Mouse (Mus musculus): ENCODE measurements around the gene Dennd1b. TPM values are rescaled to one million over a fixed set of nuclear protein-coding genes. Genes with fewer than 3 reads are reported as not detected.

Gene Dennd1b
- polyA plus RNA-seq, 1 experiment, result 25.8 TPM

DNA sequence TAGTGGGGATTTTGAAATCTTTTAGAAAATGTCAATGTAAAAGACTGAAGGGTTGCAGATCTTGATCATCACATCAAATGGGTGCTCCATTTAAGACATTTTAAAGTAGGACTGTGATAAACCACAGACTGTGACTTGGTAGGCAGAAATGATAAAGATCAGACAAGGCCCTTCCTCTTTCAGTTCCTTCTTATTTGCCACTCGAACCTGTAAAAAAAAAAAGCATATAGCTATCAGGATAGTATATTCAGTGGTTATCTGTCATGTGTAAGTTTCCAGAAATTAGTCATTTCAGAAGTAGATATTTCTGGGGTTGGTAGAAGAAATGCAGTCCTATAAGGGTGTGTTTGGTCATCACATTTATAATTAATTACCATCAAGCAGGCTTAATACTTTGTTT, 12.7 kb downstream of the Dennd1b start:
- Histone ChIP-seq H3K36me3 (ENCODE audit: control insufficient read depth, insufficient read depth, low read length, poor library complexity, severe bottlenecking) (no peaks in the 10 kb centered on the region), H3K27ac (ENCODE audit: insufficient read depth, low read length) (no peak overlapping the region), H3K9ac (ENCODE audit: low read depth, poor library complexity, severe bottlenecking) (no peak overlapping the region), H3K27me3 (ENCODE audit: control insufficient read depth, insufficient read depth, low read length, poor library complexity, severe bottlenecking) (no peaks in the 10 kb centered on the region), H3K4me3 (ENCODE audit: low read depth, low read length) (no peak overlapping the region), H3K9me3 (replicated peaks; ENCODE audit: control insufficient read depth, insufficient read depth, low read length, poor library complexity, severe bottlenecking) (no peaks in the 10 kb centered on the region), H3K4me1 (ENCODE audit: control insufficient read depth, insufficient read depth, low read length) (peaks cover 1% of the 10 kb centered on the region)
- no peak for TF ChIP-seq CTCF (IDR thresholded peaks at IDR 0.05; ENCODE audit: low read depth, low read length)
- no peak for TF ChIP-seq POLR2A (IDR thresholded peaks at IDR 0.05; ENCODE audit: insufficient read depth, low read length)
- no peak for TF ChIP-seq EP300 (IDR thresholded peaks at IDR 0.05; ENCODE audit: insufficient read depth, low read depth, low read length)

DNA sequence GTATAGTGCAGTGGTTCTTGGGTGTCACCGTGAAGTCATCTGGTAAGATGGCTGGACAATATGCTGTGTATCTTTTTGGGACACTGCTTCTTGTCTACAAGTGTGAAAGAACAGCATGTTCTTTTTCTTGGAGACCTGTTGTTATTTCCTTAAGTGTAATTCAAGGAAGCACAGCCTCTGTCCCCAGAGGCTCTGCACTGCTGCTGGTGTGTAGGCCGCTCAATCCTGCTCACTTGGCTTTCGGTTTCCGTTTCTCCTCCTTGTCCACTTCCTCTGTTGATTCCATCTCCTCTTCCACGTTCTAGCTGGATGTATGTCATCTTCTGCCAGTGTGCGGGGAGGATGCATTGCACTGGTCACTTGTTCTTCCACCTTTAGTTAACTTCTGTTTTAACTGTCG, 19.0 kb downstream of the Dennd1b start:
- H3K27ac ChIP-seq (ENCODE audit: insufficient read depth, low read length), result no peak overlapping the region
- H3K27me3 ChIP-seq (ENCODE audit: control insufficient read depth, insufficient read depth, low read length, poor library complexity, severe bottlenecking), result no peaks in the 10 kb centered on the region
- TF ChIP-seq POLR2A (IDR thresholded peaks at IDR 0.05; ENCODE audit: insufficient read depth, low read length) (no peak), EP300 (IDR thresholded peaks at IDR 0.05; ENCODE audit: insufficient read depth, low read depth, low read length) (no peak)
- H3K9me3 ChIP-seq (replicated peaks; ENCODE audit: control insufficient read depth, insufficient read depth, low read length, poor library complexity, severe bottlenecking), result no peaks in the 10 kb centered on the region
- H3K9ac ChIP-seq (ENCODE audit: low read depth, poor library complexity, severe bottlenecking), result no peak overlapping the region
- H3K36me3 ChIP-seq (ENCODE audit: control insufficient read depth, insufficient read depth, low read length, poor library complexity, severe bottlenecking), result no peaks in the 10 kb centered on the region
- peaks cover under 1% of the 10 kb centered on the region for H3K4me1 ChIP-seq (ENCODE audit: control insufficient read depth, insufficient read depth, low read length)
- H3K4me3 ChIP-seq (ENCODE audit: low read depth, low read length), result no peak overlapping the region

DNA sequence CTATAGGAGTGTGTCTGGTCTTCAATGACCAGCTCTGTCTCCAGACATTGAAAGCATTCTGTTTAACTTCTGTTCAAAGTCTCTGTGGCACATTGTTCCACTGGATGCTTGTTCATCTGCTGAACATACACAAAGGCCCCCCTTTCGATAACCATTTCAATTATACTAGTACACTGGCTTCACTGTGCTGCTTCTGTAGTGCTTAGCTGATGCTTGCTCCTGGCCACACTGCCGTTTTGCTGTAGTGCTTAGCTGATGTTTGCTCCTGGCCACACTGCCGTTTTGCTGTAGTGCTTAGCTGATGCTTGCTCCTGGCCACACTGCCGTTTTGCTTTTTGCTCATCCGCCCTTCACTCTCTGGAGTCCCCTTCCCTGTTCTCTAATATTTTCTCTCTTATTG, 19.4 kb downstream of the Dennd1b start:
- TF ChIP-seq EP300 (IDR thresholded peaks at IDR 0.05; ENCODE audit: insufficient read depth, low read depth, low read length) (no peak), POLR2A (IDR thresholded peaks at IDR 0.05; ENCODE audit: insufficient read depth, low read length) (no peak), CTCF (IDR thresholded peaks at IDR 0.05; ENCODE audit: low read depth, low read length) (no peak)

DNA sequence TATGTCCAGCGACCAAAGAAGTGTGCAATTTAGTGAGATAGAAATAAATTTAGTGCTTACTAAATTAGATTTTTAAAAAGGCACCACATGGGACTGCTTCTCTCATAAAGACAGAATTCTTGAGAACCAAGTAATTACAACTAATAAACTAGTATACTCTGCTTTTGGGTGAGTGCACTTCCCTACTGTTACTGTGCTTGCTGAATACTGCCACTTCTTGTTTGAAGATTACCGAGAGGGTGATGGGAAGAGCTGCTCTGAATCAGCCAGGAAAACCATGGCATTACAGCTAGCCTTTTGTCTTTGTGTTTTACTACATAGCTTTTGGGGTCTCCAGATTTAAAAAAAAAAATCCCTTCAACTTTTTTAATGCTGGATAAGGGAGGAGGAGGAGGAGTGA, 19.8 kb downstream of the Dennd1b start:
- TF ChIP-seq CTCF (IDR thresholded peaks at IDR 0.05; ENCODE audit: low read depth, low read length), result no peak
- no peak for TF ChIP-seq POLR2A (IDR thresholded peaks at IDR 0.05; ENCODE audit: insufficient read depth, low read length)
- TF ChIP-seq EP300 (IDR thresholded peaks at IDR 0.05; ENCODE audit: insufficient read depth, low read depth, low read length), result no peak
- H3K9me3 ChIP-seq (replicated peaks; ENCODE audit: control insufficient read depth, insufficient read depth, low read length, poor library complexity, severe bottlenecking), result no peaks in the 10 kb centered on the region
- H3K27ac ChIP-seq (ENCODE audit: insufficient read depth, low read length), result no peak overlapping the region
- no peaks in the 10 kb centered on the region for H3K4me1 ChIP-seq (ENCODE audit: control insufficient read depth, insufficient read depth, low read length)
- H3K9ac ChIP-seq (ENCODE audit: low read depth, poor library complexity, severe bottlenecking), result no peak overlapping the region
- no peaks in the 10 kb centered on the region for H3K36me3 ChIP-seq (ENCODE audit: control insufficient read depth, insufficient read depth, low read length, poor library complexity, severe bottlenecking)
- no peaks in the 10 kb centered on the region for H3K27me3 ChIP-seq (ENCODE audit: control insufficient read depth, insufficient read depth, low read length, poor library complexity, severe bottlenecking)
- H3K4me3 ChIP-seq (ENCODE audit: low read depth, low read length), result no peak overlapping the region

More for the DNA sequence above, 19.4 kb downstream of the Dennd1b start:
- no peak overlapping the region for H3K27ac ChIP-seq (ENCODE audit: insufficient read depth, low read length)
- H3K36me3 ChIP-seq (ENCODE audit: control insufficient read depth, insufficient read depth, low read length, poor library complexity, severe bottlenecking), result no peaks in the 10 kb centered on the region
- H3K27me3 ChIP-seq (ENCODE audit: control insufficient read depth, insufficient read depth, low read length, poor library complexity, severe bottlenecking), result no peaks in the 10 kb centered on the region
- no peak overlapping the region for H3K9ac ChIP-seq (ENCODE audit: low read depth, poor library complexity, severe bottlenecking)
- no peaks in the 10 kb centered on the region for H3K4me1 ChIP-seq (ENCODE audit: control insufficient read depth, insufficient read depth, low read length)
- no peaks in the 10 kb centered on the region for H3K9me3 ChIP-seq (replicated peaks; ENCODE audit: control insufficient read depth, insufficient read depth, low read length, poor library complexity, severe bottlenecking)
- H3K4me3 ChIP-seq (ENCODE audit: low read depth, low read length), result no peak overlapping the region

DNA sequence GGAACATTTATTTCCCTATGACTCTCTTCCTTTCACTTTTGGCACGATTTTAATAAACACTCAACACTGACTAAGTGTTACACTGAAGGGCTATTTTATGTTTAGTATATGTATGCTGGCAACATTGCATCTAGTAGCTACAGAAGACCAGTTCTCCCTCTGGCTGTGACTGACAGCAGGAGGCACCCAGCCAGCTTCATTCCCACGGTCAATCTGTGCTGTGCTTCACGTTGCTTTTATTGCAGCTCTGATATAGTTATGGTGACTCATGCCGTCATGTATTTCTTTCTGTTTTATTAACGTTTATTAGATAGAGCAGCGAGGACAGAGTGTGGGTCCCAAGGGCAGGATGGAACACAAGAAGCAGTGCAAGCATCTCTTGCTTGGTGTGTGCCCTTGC, 20.2 kb downstream of the Dennd1b start:
- no peaks in the 10 kb centered on the region for H3K27me3 ChIP-seq (ENCODE audit: control insufficient read depth, insufficient read depth, low read length, poor library complexity, severe bottlenecking)
- H3K4me3 ChIP-seq (ENCODE audit: low read depth, low read length), result no peak overlapping the region
- no peak overlapping the region for H3K9ac ChIP-seq (ENCODE audit: low read depth, poor library complexity, severe bottlenecking)
- TF ChIP-seq CTCF (IDR thresholded peaks at IDR 0.05; ENCODE audit: low read depth, low read length) (no peak), POLR2A (IDR thresholded peaks at IDR 0.05; ENCODE audit: insufficient read depth, low read length) (no peak), EP300 (IDR thresholded peaks at IDR 0.05; ENCODE audit: insufficient read depth, low read depth, low read length) (no peak)
- H3K36me3 ChIP-seq (ENCODE audit: control insufficient read depth, insufficient read depth, low read length, poor library complexity, severe bottlenecking), result no peaks in the 10 kb centered on the region
- no peaks in the 10 kb centered on the region for H3K4me1 ChIP-seq (ENCODE audit: control insufficient read depth, insufficient read depth, low read length)
- H3K27ac ChIP-seq (ENCODE audit: insufficient read depth, low read length), result no peak overlapping the region
- H3K9me3 ChIP-seq (replicated peaks; ENCODE audit: control insufficient read depth, insufficient read depth, low read length, poor library complexity, severe bottlenecking), result no peaks in the 10 kb centered on the region

DNA sequence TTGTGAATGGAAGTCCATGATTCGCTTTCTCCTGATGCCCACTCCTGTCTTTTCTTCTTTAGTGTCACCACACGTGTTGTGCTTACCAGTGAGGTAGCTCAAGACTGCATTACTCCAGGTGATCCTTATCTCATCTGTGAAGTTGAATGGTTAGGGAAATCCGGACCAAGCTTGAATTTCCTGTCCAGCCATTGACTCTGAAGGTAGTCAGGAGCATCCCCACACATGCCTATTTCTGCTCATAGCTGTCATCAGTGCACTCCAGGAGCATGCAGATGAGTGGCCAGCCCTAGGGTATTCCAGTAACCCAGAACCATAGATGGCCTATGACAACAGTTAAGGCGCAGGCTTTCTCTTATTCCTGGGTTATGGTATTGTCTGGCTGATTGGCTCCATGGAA, 20.9 kb downstream of the Dennd1b start:
- Histone ChIP-seq H3K27me3 (ENCODE audit: control insufficient read depth, insufficient read depth, low read length, poor library complexity, severe bottlenecking) (no peaks in the 10 kb centered on the region), H3K4me3 (ENCODE audit: low read depth, low read length) (no peak overlapping the region), H3K27ac (ENCODE audit: insufficient read depth, low read length) (no peak overlapping the region), H3K4me1 (ENCODE audit: control insufficient read depth, insufficient read depth, low read length) (no peaks in the 10 kb centered on the region), H3K9me3 (replicated peaks; ENCODE audit: control insufficient read depth, insufficient read depth, low read length, poor library complexity, severe bottlenecking) (no peaks in the 10 kb centered on the region), H3K36me3 (ENCODE audit: control insufficient read depth, insufficient read depth, low read length, poor library complexity, severe bottlenecking) (no peaks in the 10 kb centered on the region), H3K9ac (ENCODE audit: low read depth, poor library complexity, severe bottlenecking) (no peak overlapping the region)
- TF ChIP-seq POLR2A (IDR thresholded peaks at IDR 0.05; ENCODE audit: insufficient read depth, low read length), result no peak
- TF ChIP-seq CTCF (IDR thresholded peaks at IDR 0.05; ENCODE audit: low read depth, low read length), result no peak
- TF ChIP-seq EP300 (IDR thresholded peaks at IDR 0.05; ENCODE audit: insufficient read depth, low read depth, low read length), result no peak
